ENCODE assay signal across 8 mouse cellular contexts in genomic region chrX:100625802-100626793, GRCm38 (mm10). TPM values are rescaled to one million over a fixed set of nuclear protein-coding genes. Genes with fewer than 3 reads are reported as not detected.
DNase-seq lines count a peak whose midpoint lies in the region; ATAC-seq and TF ChIP-seq lines count a peak whose summit lies in the region.

Gene Pdzd11 (minus strand): TSS chrX:100626568.

- peak within 1 kb of the TSS; percentile 60 for H3K4me3 ChIP-seq in C2C12 (ENCODE audit: insufficient read depth, poor library complexity, severe bottlenecking)
- peak within 1 kb of the TSS; percentile 73 for H3K4me3 ChIP-seq in erythroblast, embryonic 14.5 days (replicated peaks)
- H3K4me3 ChIP-seq in heart, embryonic 11.5 days (ENCODE audit: low read depth, low read length), result peak within 1 kb of the TSS; percentile 69
- H3K4me3 ChIP-seq in kidney, embryonic 16.5 days (ENCODE audit: low read length), result peak within 1 kb of the TSS; percentile 65
- H3K4me3 ChIP-seq in liver, adult 2 months (ENCODE audit: insufficient read depth, low read depth, low read length), result peak within 1 kb of the TSS; percentile 71
- H3K4me3 ChIP-seq in myocyte, result peak within 1 kb of the TSS; percentile 70

- TF ChIP-seq CTCF in C2C12 (IDR thresholded peaks at IDR 0.05; ENCODE audit: control insufficient read depth, insufficient read depth, insufficient read length), result no peak
- TF ChIP-seq CTCF in brain, embryonic 14.5 days (IDR thresholded peaks at IDR 0.05; ENCODE audit: borderline replicate concordance, extremely low read depth, insufficient read depth, insufficient read length), result no peak
- TF ChIP-seq CTCF in liver, adult 2 months (IDR thresholded peaks at IDR 0.05; ENCODE audit: low read depth, low read length), result no peak

- peaks cover 17% of the 10 kb centered on the region for H3K36me3 ChIP-seq in C2C12 (ENCODE audit: control insufficient read depth, insufficient read depth)
- H3K36me3 ChIP-seq in erythroblast, embryonic 14.5 days (ENCODE audit: control insufficient read depth), result peaks cover 74% of the 10 kb centered on the region
- H3K36me3 ChIP-seq in heart, embryonic 11.5 days (ENCODE audit: control insufficient read depth, insufficient read depth, low read length), result no peaks in the 10 kb centered on the region; the same call in 1 of the 2 replicates
- H3K36me3 ChIP-seq in kidney, embryonic 16.5 days (ENCODE audit: insufficient read depth, low read length), result peaks cover 10% of the 10 kb centered on the region; the same call in 1 of the 2 replicates
- H3K36me3 ChIP-seq in liver, adult 2 months (ENCODE audit: control insufficient read depth, insufficient read depth, low read length), result peaks cover 5% of the 10 kb centered on the region; the same call in 1 of the 2 replicates
- H3K36me3 ChIP-seq in myocyte (ENCODE audit: control insufficient read depth, insufficient read depth), result no peaks in the 10 kb centered on the region
- H3K36me3 ChIP-seq in splenic B cell, adult 2 months (ENCODE audit: control insufficient read depth, insufficient read depth, low read length, poor library complexity, severe bottlenecking), result peaks cover 2% of the 10 kb centered on the region; the same call in 1 of the 2 replicates

- TF ChIP-seq POLR2A in brain, embryonic 14.5 days (IDR thresholded peaks at IDR 0.05; ENCODE audit: borderline replicate concordance, extremely low read depth, insufficient read depth, insufficient read length, poor library complexity, severe bottlenecking), result peak; percentile 17; the same call in 1 of the 2 replicates
- 0 out of 2 replicates have a peak, but pooled peaks have one; percentile 31 for TF ChIP-seq POLR2A in liver, adult 2 months (IDR thresholded peaks at IDR 0.05; ENCODE audit: extremely low read depth, insufficient read depth, low read length)
- TF ChIP-seq POLR2A in myocyte (IDR thresholded peaks at IDR 0.05; ENCODE audit: insufficient read length, low read depth), result peak; percentile 86

- H3K79me2 ChIP-seq in C2C12 (ENCODE audit: control insufficient read depth, insufficient read depth) (peaks cover 54% of the 10 kb centered on the region), myocyte (ENCODE audit: control insufficient read depth, insufficient read depth) (peaks cover 44% of the 10 kb centered on the region)
- no peaks in the 10 kb centered on the region for H3K79me2 ChIP-seq in liver, adult 2 months (ENCODE audit: control insufficient read depth, insufficient read depth, low read length)

- H3K9me3 ChIP-seq in erythroblast, embryonic 14.5 days (ENCODE audit: control insufficient read depth, low read length), result peaks cover 8% of the 10 kb centered on the region
- no peaks in the 10 kb centered on the region for H3K9me3 ChIP-seq in heart, embryonic 11.5 days (replicated peaks; ENCODE audit: control insufficient read depth, low read length)
- H3K9me3 ChIP-seq in kidney, embryonic 16.5 days (ENCODE audit: low read length), result no peaks in the 10 kb centered on the region

- H3ac ChIP-seq in C2C12 (ENCODE audit: control insufficient read depth, insufficient read length, low read depth) (peak within 1 kb of the TSS; percentile 83), myocyte (ENCODE audit: control insufficient read depth, insufficient read length) (peak within 1 kb of the TSS; percentile 70)

- 20% methylated on average over 62 of the region's 62 CpGs for WGBS in heart, embryonic 11.5 days (ENCODE audit: insufficient replicate concordance)
- 25% methylated on average over 62 of the region's 62 CpGs for WGBS in kidney, embryonic 16.5 days
- 2% methylated on average over 59 of the region's 62 CpGs for WGBS in liver, adult 2 months

- peak; percentile 98 for DNase-seq in brain, embryonic 14.5 days (ENCODE audit: low read depth)
- DNase-seq in liver, adult 2 months (ENCODE audit: extremely low read depth, low read depth, low spot score), result peak; percentile 89
- peak; percentile 93 for DNase-seq in splenic B cell, adult 2 months (ENCODE audit: low read depth, low spot score)

- H3K27me3 ChIP-seq in C2C12 (ENCODE audit: control insufficient read depth, insufficient read depth, insufficient read length) (no peaks in the 10 kb centered on the region), myocyte (ENCODE audit: control insufficient read depth, insufficient read depth, insufficient read length) (no peaks in the 10 kb centered on the region)
- peaks cover 5% of the 10 kb centered on the region; the same call in 1 of the 2 replicates for H3K27me3 ChIP-seq in erythroblast, embryonic 14.5 days (ENCODE audit: control insufficient read depth)
- peaks cover 3% of the 10 kb centered on the region; the same call in 1 of the 2 replicates for H3K27me3 ChIP-seq in heart, embryonic 11.5 days (ENCODE audit: control insufficient read depth, insufficient read depth, low read length)
- peaks cover 3% of the 10 kb centered on the region; the same call in 1 of the 2 replicates for H3K27me3 ChIP-seq in kidney, embryonic 16.5 days (ENCODE audit: insufficient read depth, low read length)
- H3K27me3 ChIP-seq in liver, adult 2 months (ENCODE audit: control insufficient read depth, insufficient read depth, low read length), result no peaks in the 10 kb centered on the region
- no peaks in the 10 kb centered on the region for H3K27me3 ChIP-seq in splenic B cell, adult 2 months (ENCODE audit: control insufficient read depth, insufficient read depth, low read length, poor library complexity, severe bottlenecking)

- peaks cover 41% of the 10 kb centered on the region for H3K79me3 ChIP-seq in C2C12 (ENCODE audit: low read depth)

- peak; percentile 98 for ATAC-seq in heart, embryonic 11.5 days (replicated peaks; ENCODE audit: insufficient number of reproducible peaks, low FRiP score, low TSS enrichment)
- ATAC-seq in kidney, embryonic 16.5 days (ENCODE audit: low FRiP score, low TSS enrichment), result peak; percentile 100

- H3K4me2 ChIP-seq in heart, embryonic 11.5 days, result peak within 1 kb of the TSS; percentile 70
- H3K4me2 ChIP-seq in kidney, embryonic 16.5 days (replicated peaks; ENCODE audit: low read depth, low read length), result peak within 1 kb of the TSS; percentile 56
- H3K4me2 ChIP-seq in myocyte (ENCODE audit: low read depth), result peak within 1 kb of the TSS; percentile 56

- peaks cover 26% of the 10 kb centered on the region for H3K4me1 ChIP-seq in erythroblast, embryonic 14.5 days (ENCODE audit: control insufficient read depth)
- no peaks in the 10 kb centered on the region for H3K4me1 ChIP-seq in heart, embryonic 11.5 days (ENCODE audit: control insufficient read depth, insufficient read depth, low read length)
- no peaks in the 10 kb centered on the region for H3K4me1 ChIP-seq in kidney, embryonic 16.5 days (ENCODE audit: insufficient read depth, low read length)
- peaks cover 2% of the 10 kb centered on the region; the same call in 1 of the 2 replicates for H3K4me1 ChIP-seq in liver, adult 2 months (ENCODE audit: control insufficient read depth, insufficient read depth, low read length)

- peak within 1 kb of the TSS; percentile 83 for H3K9ac ChIP-seq in heart, embryonic 11.5 days (ENCODE audit: low read depth, low read length)
- H3K9ac ChIP-seq in kidney, embryonic 16.5 days (replicated peaks; ENCODE audit: low read length), result peak within 1 kb of the TSS; percentile 69
- peak within 1 kb of the TSS; percentile 78 for H3K9ac ChIP-seq in liver, adult 2 months (ENCODE audit: low read depth, low read length)

- H3K27ac ChIP-seq in heart, embryonic 11.5 days (ENCODE audit: low read depth, low read length), result peak within 1 kb of the TSS; percentile 87
- H3K27ac ChIP-seq in kidney, embryonic 16.5 days (ENCODE audit: low read length), result peak within 1 kb of the TSS; percentile 69
- H3K27ac ChIP-seq in liver, adult 2 months (replicated peaks; ENCODE audit: insufficient read depth, low read depth, low read length), result peak within 1 kb of the TSS; percentile 68

TF ChIP-seq in C2C12, 6 proteins besides CTCF, POLR2A, EP300 and RAD21:
- TF ChIP-seq CEBPB (IDR thresholded peaks at IDR 0.05; ENCODE audit: low read depth), result no peak
- no peak for TF ChIP-seq MYOG (IDR thresholded peaks at IDR 0.05; ENCODE audit: control insufficient read depth, extremely low read depth, insufficient read length)
- no peak for TF ChIP-seq USF1 (IDR thresholded peaks at IDR 0.05; ENCODE audit: low read depth)
- TF ChIP-seq MAX (IDR thresholded peaks at IDR 0.05), result peak; percentile 43
- TF ChIP-seq MYOD1 (IDR thresholded peaks at IDR 0.05; ENCODE audit: control insufficient read depth, insufficient read length, low read depth), result no peak

TF ChIP-seq in myocyte, 11 proteins besides CTCF, POLR2A, EP300 and RAD21:
- TF ChIP-seq TCF3 (IDR thresholded peaks at IDR 0.05; ENCODE audit: insufficient read length, low read depth), result no peak
- peak; percentile 90 for TF ChIP-seq E2F4 (IDR thresholded peaks at IDR 0.05; ENCODE audit: insufficient read depth)
- no peak for TF ChIP-seq USF1 (IDR thresholded peaks at IDR 0.05; ENCODE audit: low read depth)
- TF ChIP-seq POLR2AphosphoS2 (IDR thresholded peaks at IDR 0.05; ENCODE audit: insufficient read length, low read depth), result peak; percentile 81
- TF ChIP-seq TCF12 (IDR thresholded peaks at IDR 0.05; ENCODE audit: insufficient read depth, poor library complexity, severe bottlenecking), result no peak
- no peak for TF ChIP-seq MAX (IDR thresholded peaks at IDR 0.05; ENCODE audit: low read depth)
- no peak for TF ChIP-seq MYOG (IDR thresholded peaks at IDR 0.05; ENCODE audit: control insufficient read depth in 1 of 3, insufficient read depth in 1 of 3, insufficient read length in 2 of 3, low read depth in 2 of 3)
- TF ChIP-seq SRF (IDR thresholded peaks at IDR 0.05; ENCODE audit: control insufficient read depth, insufficient read length, low read depth), result no peak
- TF ChIP-seq MYOD1 (IDR thresholded peaks at IDR 0.05; ENCODE audit: control insufficient read depth in 1 of 3, insufficient read length in 2 of 3, low read depth in 2 of 3), result no peak
- no peak for TF ChIP-seq REST (IDR thresholded peaks at IDR 0.05; ENCODE audit: insufficient read depth, insufficient read length)
- TF ChIP-seq CEBPB (IDR thresholded peaks at IDR 0.05; ENCODE audit: insufficient read depth, poor library complexity, severe bottlenecking), result no peak

RNA-seq across cellular contexts. Expression of gene Pdzd11, which starts in this region (rescaled TPM):
- 78.1 TPM for polyA plus RNA-seq in C2C12 (2012; fragmentation: generic; extraction: Trizol)
- polyA plus RNA-seq in brain, embryonic 14.5 days (2012; rRNA removed), result 51.0 and 51.3 TPM in 2 replicates
- polyA plus RNA-seq in erythroblast, embryonic 14.5 days (2012), result 2.0 and 3.0 TPM in 2 replicates
- polyA plus RNA-seq in heart, embryonic 11.5 days (2014; fragmentation: Nextera tagmentation; extraction: Ambion mirVana), result 89.1 and 97.3 TPM in 2 replicates
- 106 and 115 TPM in 2 replicates for polyA plus RNA-seq in kidney, embryonic 16.5 days (2015; fragmentation: Nextera tagmentation; extraction: Ambion mirVana)
- 18.3 and 20.0 TPM in 2 replicates for total RNA-seq in liver, adult 2 months (2014; rRNA removed)
- polyA plus RNA-seq in liver, adult 2 months (2012; rRNA removed), result 10.2 and 13.3 TPM in 2 replicates
- 59.5 TPM for polyA plus RNA-seq in myocyte (2012; fragmentation: generic; extraction: Trizol)

Comparison
In these comparisons a context has a peak if more than half of its experiments do, and no peak if none do; other contexts are left out.
1. Peak in every context shown above with its lines: DNase-seq, ATAC-seq, H3K4me3 ChIP-seq and H3K27ac ChIP-seq.
2. POLR2A ChIP-seq: peak in every context shown above with its lines; median percentile 86 in myocyte; 31 in liver, adult 2 months; 17 in brain, embryonic 14.5 days.